Mouse (Mus musculus) frontal cortex, adult (tissue): Measurements from ENCODE around the gene Chaf1a.

ENCODE experiments used
- ATAC-seq: cut with Nextera tagmentation; 2 replicates; pipeline ENCODE4 v1.9.2; 2017; ENCODE audit warnings: mild to moderate bottlenecking, moderate library complexity, mixed read lengths; ENCODE audit not compliant: low TSS enrichment

Chaf1a gene

DNA sequence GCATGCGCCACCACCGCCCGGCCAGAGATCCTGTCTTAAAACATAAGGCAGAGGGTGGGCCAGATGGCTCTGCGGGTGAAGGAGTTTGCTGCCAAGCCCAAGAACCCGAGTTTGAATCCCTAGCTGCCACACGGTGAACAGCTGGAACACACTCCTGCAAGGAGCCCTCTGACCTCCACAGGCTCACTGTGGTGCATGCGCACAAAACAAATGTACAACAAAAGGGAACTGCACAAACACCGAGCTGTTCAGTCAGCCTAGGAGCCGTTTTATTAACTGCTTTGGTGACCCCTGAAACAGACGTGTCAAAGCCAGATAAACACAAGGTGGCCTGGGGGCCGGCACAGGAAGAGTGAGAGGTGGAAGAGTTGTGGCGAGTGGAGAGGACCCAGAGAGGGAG is 79.2 kb downstream of the Chaf1a start:
- no peak for ATAC-seq

DNA sequence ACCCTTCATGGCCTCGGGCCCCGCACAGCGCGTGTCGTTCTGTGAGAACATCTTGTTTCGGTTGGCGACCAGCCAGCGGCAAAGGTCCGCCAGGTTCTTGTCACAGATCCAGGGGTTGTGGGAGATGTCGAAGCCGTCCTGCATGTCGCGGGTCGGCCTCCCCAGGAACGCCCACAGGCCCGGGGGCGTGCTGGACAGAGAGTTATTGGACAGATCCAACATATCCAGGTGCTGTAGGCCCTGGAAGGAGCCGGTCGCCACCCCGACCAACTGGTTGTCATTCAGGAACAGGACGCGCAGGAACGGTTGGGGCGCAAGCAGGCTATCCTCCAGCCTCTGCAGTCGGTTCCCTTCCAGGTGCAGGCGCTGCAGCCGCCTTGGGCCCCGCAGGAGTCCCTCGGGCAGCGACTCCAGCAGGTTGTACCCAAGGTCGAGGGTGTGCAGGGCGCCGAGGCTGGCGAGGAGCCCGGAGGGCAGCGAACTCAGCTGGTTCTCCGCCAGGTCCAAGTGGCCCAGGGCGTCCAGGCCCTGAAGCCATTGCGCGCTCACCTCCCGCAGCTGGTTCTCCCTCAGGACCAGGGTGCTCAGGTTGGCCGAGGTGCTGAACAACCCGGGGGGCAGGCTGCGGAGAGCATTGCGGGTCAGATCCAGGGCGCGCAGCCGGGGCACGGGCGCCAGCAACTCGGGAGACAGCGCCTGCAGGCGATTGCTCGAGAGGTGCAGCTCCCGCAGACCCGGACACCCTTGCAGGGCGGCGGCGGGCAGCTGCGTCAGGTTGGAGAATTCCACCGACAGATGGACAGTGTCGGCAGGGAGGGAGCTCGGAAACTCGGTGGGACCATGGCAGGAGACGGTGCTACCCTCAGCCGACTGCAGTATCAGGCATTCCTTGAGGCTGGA is 80.0 kb downstream of the Chaf1a start:
- ATAC-seq = 0 out of 2 replicates have a peak, but pooled peaks have one; percentile 11

DNA sequence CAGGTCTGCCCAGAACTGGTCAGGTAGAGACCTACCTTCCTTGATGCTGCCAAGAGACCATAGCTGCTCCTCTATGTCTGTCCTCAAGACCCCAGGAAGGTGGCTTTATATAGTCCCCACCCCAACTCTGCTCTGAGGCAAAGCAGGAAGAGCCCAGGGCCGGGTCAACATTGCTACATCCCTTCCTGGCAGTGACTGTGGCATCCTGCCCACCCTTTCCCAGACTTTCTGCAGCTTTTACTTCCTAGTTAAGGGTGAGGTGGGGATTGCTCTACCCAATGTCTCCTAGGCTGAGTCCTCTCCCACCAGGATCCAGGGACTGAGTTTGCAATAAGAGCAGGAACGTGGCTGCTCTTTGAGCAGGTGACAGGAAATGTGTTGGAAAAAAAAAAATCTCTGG is 81.6 kb downstream of the Chaf1a start, which contains the start of gene Lrg1:
TSS of gene Lrg1 (minus strand) at position 176 of the 400 bp plus-strand sequence.
- no peak for ATAC-seq
